Mouse (Mus musculus) urinary bladder, postnatal 10 days (tissue): ENCODE data around the gene Pfdn5.

Experiments used
- DNase-seq: peaks from one replicate; pipeline ENCODE4 v3.0.0; 2022; ENCODE audit warnings: low spot score

Pfdn5 gene

GRCm38 (mm10) chr15:102376453-102377162, 50.7 kb downstream of the Pfdn5 start:
- no peak for DNase-seq

GRCm38 (mm10) chr15:102377163-102377543, 51.2 kb downstream of the Pfdn5 start:
- peak; percentile 53 for DNase-seq

GRCm38 (mm10) chr15:102377810-102378262, 51.9 kb downstream of the Pfdn5 start:
- no peak for DNase-seq
